Mouse (Mus musculus) E14TG2a.4 (cell line): ENCODE results near the gene Slc38a4.

Experiments used
- H3K27me3 ChIP-seq: 2 replicates; pipeline ENCODE4 v1.6.1; 2014; ENCODE audit warnings: low read length, control low read depth; ENCODE audit not compliant: insufficient read depth
- H3K36me3 ChIP-seq: 2 replicates; pipeline ENCODE4 v1.6.1; 2014; ENCODE audit warnings: low read length, control low read depth; ENCODE audit not compliant: insufficient read depth
- H3K4me1 ChIP-seq: replicated peaks from 2 replicates; pipeline ENCODE4 v1.6.1; 2014; ENCODE audit warnings: low read depth, low read length, control low read depth
- H3K4me3 ChIP-seq: replicated peaks from 2 replicates; pipeline ENCODE4 v1.5.1; 2014; ENCODE audit warnings: mild to moderate bottlenecking, low read length
- H3K9me3 ChIP-seq: 2 replicates; pipeline ENCODE4 v1.6.1; 2014; ENCODE audit warnings: low read length, control low read depth
- CTCF ChIP-seq: conservative IDR thresholded peaks from 2 replicates; pipeline ENCODE4 v1.5.1; 2014; ENCODE audit warnings: low read length
- NANOG ChIP-seq: IDR thresholded peaks from 2 replicates; pipeline ENCODE4 v1.6.1; 2014; ENCODE audit warnings: borderline replicate concordance, low read length, mixed read lengths
- POU5F1 ChIP-seq: IDR thresholded peaks from 2 replicates; pipeline ENCODE4 v1.6.1; 2014; ENCODE audit warnings: low read length, borderline replicate concordance

Gene Slc38a4

GRCm38 (mm10) chr15:97060571-97060970 is 4.8 kb upstream of the Slc38a4 start:
- Histone ChIP-seq H3K4me1 (peaks cover 77% of the 10 kb centered on the region), H3K4me3 (0 out of 2 replicates have a peak overlapping the region, but pooled peaks have one; percentile 73), H3K27me3 (no peaks in the 10 kb centered on the region), H3K9me3 (no peaks in the 10 kb centered on the region), H3K36me3 (no peaks in the 10 kb centered on the region)
- TF ChIP-seq NANOG, result no peak

GRCm38 (mm10) chr15:97060102-97060501 is 4.3 kb upstream of the Slc38a4 start:
- TF ChIP-seq CTCF (no peak), POU5F1 (no peak), NANOG (no peak)
- Histone ChIP-seq H3K27me3 (no peaks in the 10 kb centered on the region), H3K9me3 (no peaks in the 10 kb centered on the region), H3K4me3 (peak overlapping the region; percentile 73), H3K36me3 (no peaks in the 10 kb centered on the region), H3K4me1 (peaks cover 72% of the 10 kb centered on the region)

GRCm38 (mm10) chr15:97059071-97060041 is 3.6 kb upstream of the Slc38a4 start:
- peaks cover 75% of the 10 kb centered on the region for H3K4me1 ChIP-seq
- peaks cover 5% of the 10 kb centered on the region for H3K27me3 ChIP-seq
- TF ChIP-seq NANOG, result no peak
- TF ChIP-seq CTCF, result no peak
- TF ChIP-seq POU5F1, result no peak
- no peaks in the 10 kb centered on the region for H3K36me3 ChIP-seq
- H3K9me3 ChIP-seq, result no peaks in the 10 kb centered on the region
- peak overlapping the region; percentile 73 for H3K4me3 ChIP-seq

GRCm38 (mm10) chr15:97054767-97055489 is 828 bp downstream of the Slc38a4 start:
- TF ChIP-seq POU5F1, result no peak
- TF ChIP-seq CTCF, result no peak
- no peak for TF ChIP-seq NANOG
- peak overlapping the region; percentile 86 for H3K4me3 ChIP-seq
- H3K27me3 ChIP-seq, result peaks cover 12% of the 10 kb centered on the region
- no peaks in the 10 kb centered on the region for H3K9me3 ChIP-seq
- peaks cover 84% of the 10 kb centered on the region for H3K4me1 ChIP-seq
- H3K36me3 ChIP-seq, result no peaks in the 10 kb centered on the region

GRCm38 (mm10) chr15:97054131-97054530 is 1.6 kb downstream of the Slc38a4 start:
- Histone ChIP-seq H3K9me3 (no peaks in the 10 kb centered on the region), H3K4me1 (peaks cover 86% of the 10 kb centered on the region), H3K36me3 (no peaks in the 10 kb centered on the region), H3K27me3 (peaks cover 12% of the 10 kb centered on the region), H3K4me3 (peak overlapping the region; percentile 86)
- TF ChIP-seq CTCF (no peak), NANOG (no peak), POU5F1 (no peak)

GRCm38 (mm10) chr15:97050436-97050835 is 5.3 kb downstream of the Slc38a4 start:
- no peaks in the 10 kb centered on the region for H3K9me3 ChIP-seq
- H3K36me3 ChIP-seq, result peaks cover 12% of the 10 kb centered on the region
- TF ChIP-seq CTCF (no peak), NANOG (no peak), POU5F1 (no peak)
- H3K4me1 ChIP-seq, result peaks cover 83% of the 10 kb centered on the region
- peaks cover 12% of the 10 kb centered on the region for H3K27me3 ChIP-seq
- H3K4me3 ChIP-seq, result peak overlapping the region; percentile 65

GRCm38 (mm10) chr15:97050011-97050410 is 5.7 kb downstream of the Slc38a4 start:
- Histone ChIP-seq H3K4me1 (peaks cover 87% of the 10 kb centered on the region), H3K27me3 (peaks cover 12% of the 10 kb centered on the region), H3K4me3 (peak overlapping the region; percentile 65), H3K36me3 (peaks cover 15% of the 10 kb centered on the region), H3K9me3 (no peaks in the 10 kb centered on the region)
- no peak for TF ChIP-seq CTCF
- TF ChIP-seq POU5F1, result no peak
- no peak for TF ChIP-seq NANOG

- Histone ChIP-seq H3K9me3 (no peaks in the 10 kb centered on the region), H3K27me3 (peaks cover 8% of the 10 kb centered on the region), H3K4me3 (peak overlapping the region; percentile 65), H3K4me1 (peaks cover 88% of the 10 kb centered on the region), H3K36me3 (peaks cover 19% of the 10 kb centered on the region)
- no peak for TF ChIP-seq NANOG
- no peak for TF ChIP-seq CTCF
- no peak for TF ChIP-seq POU5F1
These were observed 6.4 kb downstream of the Slc38a4 start for GRCm38 (mm10) chr15:97049281-97049841.
